In genomic region chr6:114893427-114894209, GRCm38 (mm10) we compare ENCODE assay signal across 9 mouse cellular contexts.
DNase-seq lines count a peak whose midpoint lies in the region; TF ChIP-seq lines count a peak whose summit lies in the region.
"Had no signal": no experiment of that assay in that cellular context is flagged by ENCODE, and none has a peak within 500 bp of the region (broad histone marks: within the 10 kb centered on the region; RNA-seq: fewer than 3 reads in every experiment).

No protein-coding gene starts in this region.

- no peak for TF ChIP-seq POLR2A in heart, adult 2 months (IDR thresholded peaks at IDR 0.05; ENCODE audit: insufficient read depth, low read depth, low read length)

- H3K36me3 ChIP-seq in heart, adult 2 months (ENCODE audit: control insufficient read depth, insufficient read depth, low read length): peaks cover 6% of the 10 kb centered on the region; the same call in 1 of the 2 replicates

- H3K27ac ChIP-seq in heart, adult 2 months: peak overlapping the region; percentile 77

- TF ChIP-seq CTCF in heart, adult 2 months (IDR thresholded peaks at IDR 0.05): no peak; the same call in 1 of the 2 replicates

- 0 out of 2 replicates have a peak, but pooled peaks have one; percentile 31 for TF ChIP-seq EP300 in heart, adult 2 months (IDR thresholded peaks at IDR 0.05; ENCODE audit: insufficient read depth, low read depth, low read length)

- H3K9ac ChIP-seq in heart, adult 2 months (ENCODE audit: low read depth, low read length): peak overlapping the region; percentile 23; the same call in 1 of the 2 replicates
- H3K9ac ChIP-seq: limb, embryonic 13.5 days had no signal

- peak; percentile 58 for DNase-seq in left cerebral cortex, adult 11 months (ENCODE audit: low spot score)
- no peak for DNase-seq in left cerebral cortex, adult 18-20 months (ENCODE audit: low spot score in 2 of 2)
- DNase-seq in adrenal gland, postnatal 10 days: peak; percentile 77
- peak; percentile 82 to 90 for DNase-seq in heart, adult 2 months
- DNase-seq in layer of hippocampus, adult 9-10 months (ENCODE audit: low spot score): peak; percentile 49
- DNase-seq in lung, postnatal 36 days: peak; percentile 94
- peak; percentile 73 to 85 for DNase-seq in spleen, postnatal 4 days (ENCODE audit: low spot score in 2 of 2)
- no peak for DNase-seq in retina, embryonic 14.5 days (ENCODE audit: low spot score)

- WGBS in heart, adult 2 months: 41% methylated on average over 20 of the region's 20 CpGs

- no peak overlapping the region for H3K4me3 ChIP-seq in heart, adult 2 months
- H3K4me3 ChIP-seq: limb, embryonic 13.5 days had no signal

- H3K27me3 ChIP-seq in heart, adult 2 months (ENCODE audit: control insufficient read depth, insufficient read depth, low read length): no peaks in the 10 kb centered on the region
- H3K27me3 ChIP-seq: limb, embryonic 13.5 days had no signal

- peaks cover 44% of the 10 kb centered on the region for H3K4me1 ChIP-seq in heart, adult 2 months (ENCODE audit: control insufficient read depth, insufficient read depth, low read length)

- intact Hi-C loops in heart, adult 2 months (cut with DNase I): no loop called here

- peaks cover 4% of the 10 kb centered on the region for H3K79me2 ChIP-seq in heart, adult 2 months (replicated peaks; ENCODE audit: control insufficient read depth, insufficient read depth, low read length)

Comparison
In these comparisons a context has a peak if more than half of its experiments do, and no peak if none do; other contexts are left out.
1. DNase-seq: peak in left cerebral cortex, adult 11 months (single experiment), adrenal gland, postnatal 10 days (single experiment), heart, adult 2 months (2 of 2), layer of hippocampus, adult 9-10 months (single experiment), lung, postnatal 36 days (single experiment) and spleen, postnatal 4 days (2 of 2); none in left cerebral cortex, adult 18-20 months (0 of 2) and retina, embryonic 14.5 days (single experiment).